Mouse (Mus musculus): ENCODE measurements around the gene Tada2a. TPM values are rescaled to one million over a fixed set of nuclear protein-coding genes. Genes with fewer than 3 reads are reported as not detected.

Tada2a gene
- total and polyA plus RNA-seq, 2 experiments, result 3.1 to 4.3 TPM

GRCm38 (mm10) chr11:84164561-84164960 lies 35.2 kb upstream of the Tada2a start:
- Histone ChIP-seq H3K4me1 (ENCODE audit: control insufficient read depth, insufficient read depth, low read length) (peaks cover 20% of the 10 kb centered on the region), H3K27me3 (ENCODE audit: control insufficient read depth, insufficient read depth, low read length) (no peaks in the 10 kb centered on the region), H3K79me2 (ENCODE audit: control insufficient read depth, insufficient read depth, low read length) (no peaks in the 10 kb centered on the region), H3K9ac (ENCODE audit: low read depth, low read length) (no peak overlapping the region), H3K27ac (replicated peaks; ENCODE audit: insufficient read depth, low read depth, low read length) (peak overlapping the region; percentile 37), H3K4me3 (ENCODE audit: insufficient read depth, low read depth, low read length) (no peak overlapping the region), H3K36me3 (ENCODE audit: control insufficient read depth, insufficient read depth, low read length) (peaks cover 2% of the 10 kb centered on the region)
- DNase-seq (ENCODE audit: extremely low read depth, low read depth, low spot score), result peak; percentile 45
- TF ChIP-seq POLR2A (IDR thresholded peaks at IDR 0.05; ENCODE audit: extremely low read depth, insufficient read depth, low read length) (no peak), CTCF (IDR thresholded peaks at IDR 0.05; ENCODE audit: low read depth, low read length) (no peak)
- 34% methylated on average over 4 of the region's 4 CpGs for WGBS

- H3K9ac ChIP-seq (ENCODE audit: low read depth, low read length), result no peak overlapping the region
- H3K4me3 ChIP-seq (ENCODE audit: insufficient read depth, low read depth, low read length), result no peak overlapping the region
- WGBS, result 44% methylated on average over 6 of the region's 6 CpGs
- peak overlapping the region; percentile 44 for H3K27ac ChIP-seq (replicated peaks; ENCODE audit: insufficient read depth, low read depth, low read length)
- TF ChIP-seq CTCF (IDR thresholded peaks at IDR 0.05; ENCODE audit: low read depth, low read length) (no peak), POLR2A (IDR thresholded peaks at IDR 0.05; ENCODE audit: extremely low read depth, insufficient read depth, low read length) (no peak)
- no peaks in the 10 kb centered on the region for H3K27me3 ChIP-seq (ENCODE audit: control insufficient read depth, insufficient read depth, low read length)
- H3K36me3 ChIP-seq (ENCODE audit: control insufficient read depth, insufficient read depth, low read length), result peaks cover 2% of the 10 kb centered on the region
- peaks cover 20% of the 10 kb centered on the region for H3K4me1 ChIP-seq (ENCODE audit: control insufficient read depth, insufficient read depth, low read length)
- H3K79me2 ChIP-seq (ENCODE audit: control insufficient read depth, insufficient read depth, low read length), result no peaks in the 10 kb centered on the region
- DNase-seq (ENCODE audit: extremely low read depth, low read depth, low spot score), result peak; percentile 86
Measured at GRCm38 (mm10) chr11:84164123-84164522, 34.7 kb upstream of the Tada2a start.

- Histone ChIP-seq H3K79me2 (ENCODE audit: control insufficient read depth, insufficient read depth, low read length) (no peaks in the 10 kb centered on the region), H3K4me3 (ENCODE audit: insufficient read depth, low read depth, low read length) (no peak overlapping the region), H3K36me3 (ENCODE audit: control insufficient read depth, insufficient read depth, low read length) (peaks cover 14% of the 10 kb centered on the region), H3K4me1 (ENCODE audit: control insufficient read depth, insufficient read depth, low read length) (no peaks in the 10 kb centered on the region), H3K27me3 (ENCODE audit: control insufficient read depth, insufficient read depth, low read length) (no peaks in the 10 kb centered on the region), H3K9ac (ENCODE audit: low read depth, low read length) (no peak overlapping the region), H3K27ac (replicated peaks; ENCODE audit: insufficient read depth, low read depth, low read length) (no peak overlapping the region)
- TF ChIP-seq POLR2A (IDR thresholded peaks at IDR 0.05; ENCODE audit: extremely low read depth, insufficient read depth, low read length) (no peak), CTCF (IDR thresholded peaks at IDR 0.05; ENCODE audit: low read depth, low read length) (no peak)
- 63% methylated on average over 4 of the region's 4 CpGs for WGBS
- no peak for DNase-seq (ENCODE audit: extremely low read depth, low read depth, low spot score)
Measured at GRCm38 (mm10) chr11:84156535-84157262, 27.3 kb upstream of the Tada2a start.

- TF ChIP-seq POLR2A (IDR thresholded peaks at IDR 0.05; ENCODE audit: extremely low read depth, insufficient read depth, low read length), result no peak
- peak; percentile 39; the same call in 1 of the 2 replicates for TF ChIP-seq CTCF (IDR thresholded peaks at IDR 0.05; ENCODE audit: low read depth, low read length)
- Histone ChIP-seq H3K4me1 (ENCODE audit: control insufficient read depth, insufficient read depth, low read length) (peaks cover 13% of the 10 kb centered on the region), H3K9ac (ENCODE audit: low read depth, low read length) (no peak overlapping the region), H3K27ac (replicated peaks; ENCODE audit: insufficient read depth, low read depth, low read length) (no peak overlapping the region), H3K79me2 (ENCODE audit: control insufficient read depth, insufficient read depth, low read length) (no peaks in the 10 kb centered on the region), H3K27me3 (ENCODE audit: control insufficient read depth, insufficient read depth, low read length) (no peaks in the 10 kb centered on the region), H3K36me3 (ENCODE audit: control insufficient read depth, insufficient read depth, low read length) (peaks cover 11% of the 10 kb centered on the region; the same call in 1 of the 2 replicates), H3K4me3 (ENCODE audit: insufficient read depth, low read depth, low read length) (no peak overlapping the region)
- WGBS, result 76% methylated on average over 2 of the region's 2 CpGs
- DNase-seq (ENCODE audit: extremely low read depth, low read depth, low spot score), result no peak
Measured at GRCm38 (mm10) chr11:84150884-84151283, 21.5 kb upstream of the Tada2a start.

- DNase-seq (ENCODE audit: extremely low read depth, low read depth, low spot score), result peak; percentile 98
- no peaks in the 10 kb centered on the region for H3K36me3 ChIP-seq (ENCODE audit: control insufficient read depth, insufficient read depth, low read length)
- peak overlapping the region; percentile 80 for H3K27ac ChIP-seq (replicated peaks; ENCODE audit: insufficient read depth, low read depth, low read length)
- H3K4me1 ChIP-seq (ENCODE audit: control insufficient read depth, insufficient read depth, low read length), result peaks cover 16% of the 10 kb centered on the region
- 0 out of 2 replicates have a peak overlapping the region, but pooled peaks have one; percentile 30 for H3K9ac ChIP-seq (ENCODE audit: low read depth, low read length)
- WGBS, result 28% methylated on average over 3 of the region's 3 CpGs
- no peaks in the 10 kb centered on the region for H3K79me2 ChIP-seq (ENCODE audit: control insufficient read depth, insufficient read depth, low read length)
- H3K27me3 ChIP-seq (ENCODE audit: control insufficient read depth, insufficient read depth, low read length), result no peaks in the 10 kb centered on the region
- no peak overlapping the region for H3K4me3 ChIP-seq (ENCODE audit: insufficient read depth, low read depth, low read length)
- TF ChIP-seq CTCF (IDR thresholded peaks at IDR 0.05; ENCODE audit: low read depth, low read length) (no peak), POLR2A (IDR thresholded peaks at IDR 0.05; ENCODE audit: extremely low read depth, insufficient read depth, low read length) (no peak)
Measured at GRCm38 (mm10) chr11:84146081-84146480, 16.7 kb upstream of the Tada2a start.
